Mouse (Mus musculus) right cerebral cortex, adult 18-20 months (tissue): ENCODE measurements at regions not wholly inside any gene's neighbourhood (a gene's known extent, or its start where the extent isn't known, plus 50 kb on each side); places are given as distances from the start of the nearest gene placed in this dataset.

Source experiments
- DNase-seq: peaks from one replicate; pipeline ENCODE4 v3.0.0; 2022; ENCODE audit warnings: mixed read lengths

DNA sequence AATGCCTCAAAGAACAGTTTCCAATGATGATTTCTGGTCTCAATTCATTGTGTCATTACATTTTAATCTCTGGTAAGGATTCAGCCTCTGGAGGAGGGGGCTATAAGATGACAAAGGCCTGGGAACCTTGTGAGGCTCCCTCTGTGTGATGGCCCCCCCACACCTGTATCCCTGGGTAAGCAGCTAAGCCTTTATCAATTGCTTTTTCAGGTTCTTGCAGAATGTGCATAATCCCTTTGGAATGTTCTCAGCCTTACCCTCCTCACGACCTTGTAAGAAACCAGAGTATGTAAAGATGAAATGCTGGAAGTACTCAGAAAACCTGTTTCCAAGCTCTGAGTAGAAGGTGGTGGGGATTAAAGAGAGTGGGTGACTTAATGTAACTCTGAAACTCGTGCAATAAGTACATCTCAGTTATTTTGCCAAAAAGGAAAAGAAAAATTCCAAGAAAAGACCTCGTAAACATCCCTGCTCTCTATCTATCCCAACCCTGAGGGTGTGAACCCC, 446.7 kb upstream of the Mctp2 start:
- DNase-seq = no peak

DNA sequence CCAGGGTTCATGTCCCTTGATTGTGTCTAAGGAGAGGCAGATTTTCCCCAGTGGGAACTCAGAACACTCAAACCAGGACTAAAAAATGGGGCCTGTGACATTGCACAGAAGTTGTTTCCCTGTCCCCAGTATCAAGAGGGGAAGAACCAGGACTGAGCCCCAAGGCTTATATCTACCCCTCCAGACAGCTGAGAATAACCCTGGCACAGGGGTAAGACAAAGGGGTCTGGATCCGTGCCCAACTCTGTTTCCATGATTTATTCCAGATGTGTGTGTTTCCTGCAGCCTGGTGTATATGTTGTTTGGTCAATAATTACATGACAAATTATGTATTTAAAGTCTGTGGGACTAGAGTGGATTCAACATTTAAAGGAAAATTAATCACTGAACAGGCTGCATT, 456.3 kb upstream of the Mctp2 start:
- DNase-seq = no peak

DNA sequence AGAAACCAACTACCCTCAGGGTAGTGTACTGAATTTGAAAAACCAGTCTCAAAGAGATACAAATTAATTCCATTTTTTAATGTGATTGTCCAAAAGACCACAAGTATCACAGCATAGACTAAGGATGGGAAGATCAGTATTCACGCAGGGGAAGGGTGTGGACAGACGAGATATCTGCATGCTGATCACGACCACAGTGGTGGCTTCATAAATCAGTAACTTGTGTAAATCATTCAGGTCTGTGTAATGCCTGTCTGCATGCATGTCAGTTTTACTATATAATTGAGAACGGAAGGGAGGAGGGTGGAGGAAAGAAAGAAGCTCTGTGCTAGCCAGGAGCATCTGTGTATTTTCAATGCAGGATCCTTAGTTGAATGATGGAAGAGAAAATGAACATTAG, 462.3 kb upstream of the Mctp2 start:
- no peak for DNase-seq

DNA sequence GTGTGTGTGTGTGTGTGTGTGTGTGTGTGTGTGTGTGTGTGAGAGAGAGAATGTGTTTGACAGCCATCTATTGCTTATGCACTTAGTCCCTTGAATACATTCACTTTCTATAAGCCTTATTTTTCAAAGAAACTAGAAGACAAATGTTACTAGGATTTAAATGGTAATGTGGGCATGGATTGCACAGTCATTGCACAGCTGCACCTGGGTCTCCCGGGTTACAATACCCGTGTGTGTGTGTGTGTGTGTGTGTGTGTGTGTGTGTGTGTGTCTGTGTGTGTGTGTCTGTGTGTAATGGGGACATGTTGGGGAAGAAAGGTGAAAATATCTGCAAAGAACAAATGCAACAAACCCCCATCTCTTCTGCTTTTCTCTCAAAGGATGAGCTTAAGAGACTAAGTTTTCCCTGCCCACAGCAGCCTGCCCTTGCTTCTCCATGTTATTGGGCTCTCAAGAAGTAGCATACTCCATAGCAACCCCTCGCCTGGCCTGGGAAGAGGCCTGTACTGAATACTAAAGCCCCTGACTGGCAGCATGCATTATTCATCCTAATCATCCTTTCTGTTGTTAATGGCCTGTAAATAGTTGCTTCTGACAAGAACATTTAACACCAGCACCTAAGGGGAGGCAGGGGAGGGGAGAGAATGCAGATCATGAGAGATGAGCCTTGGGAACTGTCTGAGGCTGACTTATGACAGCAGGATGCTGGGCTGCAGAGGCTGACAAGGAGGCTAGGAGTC, 467.8 kb upstream of the Mctp2 start:
- DNase-seq = no peak

DNA sequence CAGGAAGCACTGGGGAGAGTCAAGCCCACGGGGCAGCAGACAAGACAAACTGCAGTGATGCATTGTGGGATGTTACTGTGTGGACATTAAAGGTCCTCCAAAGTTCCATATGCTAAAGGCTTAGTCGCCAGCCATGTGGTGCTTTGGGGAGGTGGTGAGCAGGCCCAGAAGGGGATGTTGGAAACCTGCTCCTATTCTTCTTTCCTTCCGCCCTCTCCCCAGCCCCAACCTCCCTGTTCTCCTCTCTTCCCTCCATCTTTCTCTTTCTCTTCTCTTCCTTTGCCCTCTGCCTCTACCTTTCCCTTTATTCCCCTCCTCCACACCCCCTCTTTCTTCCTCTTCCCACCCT, 468.3 kb upstream of the Mctp2 start:
- no peak for DNase-seq

DNA sequence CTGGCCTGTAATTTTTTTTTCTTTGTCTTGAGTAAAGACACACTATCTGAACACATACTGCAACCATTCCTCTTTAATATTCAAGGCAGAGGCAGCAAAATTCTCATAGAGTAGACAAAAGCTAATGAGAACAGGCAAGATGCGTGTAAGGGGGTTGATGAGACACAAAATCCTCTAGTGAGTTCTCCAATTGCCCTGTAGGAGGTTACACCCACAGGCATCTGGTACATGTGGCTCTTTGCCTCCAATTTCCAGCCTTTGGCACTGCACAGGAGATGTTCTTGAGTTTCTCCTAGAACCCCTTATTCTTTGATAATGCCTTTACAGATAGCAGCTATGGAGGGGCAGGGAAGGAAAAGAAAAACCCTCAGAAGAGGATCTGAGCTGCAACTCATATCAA, 480.9 kb upstream of the Mctp2 start:
- peak; percentile 17 for DNase-seq

DNA sequence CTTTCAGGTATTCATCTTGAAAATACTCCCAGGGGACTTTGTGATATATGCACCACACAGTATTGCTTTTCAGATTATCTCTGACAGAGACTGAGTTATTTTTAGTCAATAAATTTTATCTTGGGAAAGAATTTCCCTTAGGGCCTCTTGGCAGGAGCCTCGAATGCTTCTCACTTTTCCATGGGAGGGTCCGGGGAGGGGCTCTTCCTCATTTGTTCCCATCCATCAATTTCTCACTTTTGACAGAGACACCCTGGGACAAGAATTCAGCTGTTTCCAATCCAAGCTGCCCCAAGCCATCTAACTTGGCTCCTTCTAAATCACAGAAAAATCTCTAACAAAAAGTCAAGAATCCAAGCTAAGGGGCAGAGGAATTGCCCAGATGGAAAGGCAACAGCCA, 481.9 kb upstream of the Mctp2 start:
- no peak for DNase-seq

DNA sequence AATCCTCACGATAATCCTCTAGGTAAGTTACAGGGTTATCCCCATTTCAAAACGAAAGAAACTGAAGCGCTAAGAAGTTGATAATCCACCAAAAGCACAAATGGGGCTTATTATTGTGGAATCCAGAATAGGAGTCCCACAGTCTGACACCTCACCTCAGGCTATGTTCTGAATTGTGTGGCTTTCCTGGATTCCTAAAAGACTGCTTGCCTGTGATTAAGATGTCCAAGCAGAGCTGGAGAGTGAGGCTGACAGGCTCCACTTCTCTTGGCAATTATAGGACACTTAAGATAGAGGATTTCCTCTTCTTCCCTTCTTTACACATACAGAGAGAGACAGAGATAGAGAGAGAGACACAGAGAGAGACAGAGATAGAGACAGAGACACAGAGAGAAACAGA, 515.7 kb upstream of the Mctp2 start:
- DNase-seq = no peak

DNA sequence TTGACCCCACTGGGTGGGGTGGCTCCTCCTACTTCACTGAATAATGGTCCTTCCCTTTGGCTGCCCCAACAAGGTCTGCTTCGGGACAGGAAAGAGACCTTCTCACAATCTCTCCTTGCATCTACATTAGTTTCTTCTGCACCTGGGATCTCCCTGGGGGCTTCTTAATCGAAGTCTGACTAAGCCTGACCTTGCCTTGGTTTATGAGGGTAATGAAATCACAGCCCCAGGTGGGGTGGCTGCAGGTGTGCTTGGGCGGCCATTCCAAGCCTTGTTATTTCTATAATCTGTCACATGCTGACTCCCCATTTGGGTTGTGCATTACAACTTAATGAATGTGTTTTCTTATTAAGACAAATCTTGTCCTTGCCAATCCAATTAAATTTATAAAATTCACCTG, 520.2 kb upstream of the Mctp2 start:
- no peak for DNase-seq

DNA sequence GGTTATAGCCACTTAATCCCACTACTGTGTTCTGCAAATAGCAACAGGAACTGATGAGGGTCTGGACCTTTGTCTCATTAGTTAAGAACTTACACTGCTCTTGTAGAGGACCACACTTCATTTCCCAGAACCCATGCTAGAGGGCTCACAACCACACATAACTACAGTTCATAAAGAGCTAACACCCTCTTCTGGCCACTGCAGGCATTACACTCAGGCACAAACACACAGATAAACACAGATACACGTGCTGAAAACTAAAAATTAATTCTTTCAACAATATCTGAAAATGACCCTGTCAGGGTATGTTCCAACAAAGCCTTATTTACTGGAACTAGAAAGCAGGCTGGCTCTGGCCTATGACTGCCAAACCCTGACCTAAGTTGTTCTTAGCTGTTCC, 529.0 kb upstream of the Mctp2 start:
- no peak for DNase-seq

DNA sequence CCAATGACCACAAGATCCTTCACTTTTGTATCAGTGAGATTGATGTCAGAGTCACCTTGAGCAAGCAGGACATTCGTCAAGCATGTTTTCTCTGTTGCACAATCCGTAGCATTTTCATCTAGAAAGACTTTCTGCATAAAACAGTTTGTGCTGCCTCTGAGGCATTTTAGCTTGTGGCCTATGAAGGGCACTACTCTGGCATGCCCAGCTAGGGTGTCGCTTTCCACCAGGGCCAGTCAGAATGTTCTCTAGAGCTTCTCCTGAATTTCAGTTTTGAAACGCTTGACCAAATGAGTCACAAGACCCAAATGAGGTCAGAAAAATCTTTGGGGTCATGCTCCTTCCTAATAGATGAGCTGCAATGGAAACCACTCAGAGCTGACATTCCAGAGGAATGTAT, 529.6 kb upstream of the Mctp2 start:
- no peak for DNase-seq

DNA sequence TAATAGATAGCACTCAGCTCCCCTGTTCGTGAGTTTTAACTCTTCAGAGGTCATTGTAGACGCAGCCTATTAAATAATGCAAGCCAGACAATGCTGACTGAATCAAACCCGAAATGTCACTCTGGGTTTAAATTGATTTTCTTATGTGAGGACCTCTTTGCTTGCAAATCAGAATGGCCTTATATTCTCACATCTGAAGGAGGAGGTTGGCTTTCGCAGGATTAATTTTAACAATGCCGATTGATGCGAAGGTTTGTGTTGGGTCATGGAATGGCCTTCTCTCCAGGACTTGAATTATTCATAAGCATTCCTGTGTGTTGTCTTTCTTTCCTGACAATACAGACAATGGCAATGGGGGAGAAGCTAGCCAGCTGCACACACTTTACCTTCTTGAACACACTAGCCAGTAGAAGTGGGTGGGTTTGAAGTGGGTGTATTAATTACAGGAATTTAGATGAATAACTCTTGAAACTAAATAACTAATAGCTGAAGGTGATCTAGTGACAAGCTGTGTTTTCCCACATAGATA, 530.1 kb upstream of the Mctp2 start:
- no peak for DNase-seq

DNA sequence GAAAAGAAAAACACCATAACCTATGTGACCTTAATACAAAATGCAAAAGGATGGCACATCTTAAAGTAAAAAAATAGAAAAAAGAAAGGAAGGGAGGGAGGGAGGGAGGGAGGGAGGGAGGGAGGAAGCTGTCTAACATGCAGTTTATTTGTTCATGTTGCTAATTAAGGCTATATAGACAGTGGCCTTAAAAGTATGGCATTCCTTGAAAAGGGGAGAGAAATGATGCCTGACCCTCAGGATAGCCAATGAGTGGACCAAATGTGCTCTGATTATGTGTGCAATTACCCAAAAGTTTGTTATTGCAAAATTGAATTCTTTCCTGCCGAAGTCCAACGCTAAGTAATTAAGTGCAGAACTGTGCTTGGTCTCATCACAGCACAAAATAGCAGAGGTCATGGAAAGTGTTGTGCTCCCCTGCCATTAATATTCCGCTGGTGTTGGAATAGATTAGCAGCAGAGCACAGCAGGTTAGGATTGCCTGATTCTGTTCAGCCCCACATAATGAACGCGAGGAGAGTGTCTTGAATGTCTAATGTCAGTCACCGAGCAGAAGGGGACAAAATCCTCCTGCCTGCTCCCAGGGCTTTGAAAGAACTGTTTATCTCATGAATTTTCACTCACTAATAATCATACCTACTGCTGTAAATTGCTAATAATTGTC, 531.7 kb upstream of the Mctp2 start:
- no peak for DNase-seq

DNA sequence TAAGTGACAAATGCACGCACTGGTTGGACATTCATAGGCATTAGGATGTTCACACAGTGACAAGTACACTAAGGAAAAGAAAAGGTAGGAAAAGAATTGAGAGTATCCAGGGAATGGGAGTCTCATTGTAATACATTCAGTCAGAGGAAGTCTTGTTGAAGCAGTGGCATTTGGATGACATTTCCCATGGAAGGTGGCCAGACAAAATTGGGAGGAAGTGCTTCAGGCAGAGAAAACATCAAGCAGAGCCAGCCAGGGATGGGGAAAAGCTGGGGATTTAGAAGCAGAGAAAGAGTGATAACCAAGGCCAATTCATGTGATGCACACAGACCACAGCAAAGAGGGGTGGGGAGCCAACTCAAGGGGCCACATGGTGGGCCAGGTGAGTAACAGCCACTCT, 524.0 kb upstream of the Rgma start:
- no peak for DNase-seq

DNA sequence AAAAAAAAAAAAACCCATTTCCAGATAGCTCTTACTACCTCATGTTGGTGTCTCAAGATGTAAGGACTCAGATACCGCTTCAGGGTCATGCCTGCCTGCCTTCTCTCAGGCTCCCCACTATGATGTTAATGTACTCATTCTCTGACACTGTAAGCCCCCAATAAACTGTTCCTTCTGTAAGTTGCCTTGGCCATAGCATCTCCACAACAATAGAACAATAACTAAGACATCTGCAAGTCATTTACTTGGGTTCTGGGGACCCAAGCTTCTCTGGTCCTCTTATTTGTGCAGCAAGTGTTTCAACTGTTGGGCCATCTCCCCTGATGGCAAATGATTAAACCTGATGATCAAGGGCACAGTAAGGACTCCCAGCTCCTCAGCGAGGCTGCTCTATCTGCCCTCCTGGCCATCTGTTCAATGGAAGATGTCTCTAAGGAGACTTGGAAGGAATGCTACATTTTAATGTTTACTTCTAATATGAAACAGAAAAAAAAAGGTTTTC, 520.8 kb upstream of the Rgma start:
- DNase-seq = no peak

DNA sequence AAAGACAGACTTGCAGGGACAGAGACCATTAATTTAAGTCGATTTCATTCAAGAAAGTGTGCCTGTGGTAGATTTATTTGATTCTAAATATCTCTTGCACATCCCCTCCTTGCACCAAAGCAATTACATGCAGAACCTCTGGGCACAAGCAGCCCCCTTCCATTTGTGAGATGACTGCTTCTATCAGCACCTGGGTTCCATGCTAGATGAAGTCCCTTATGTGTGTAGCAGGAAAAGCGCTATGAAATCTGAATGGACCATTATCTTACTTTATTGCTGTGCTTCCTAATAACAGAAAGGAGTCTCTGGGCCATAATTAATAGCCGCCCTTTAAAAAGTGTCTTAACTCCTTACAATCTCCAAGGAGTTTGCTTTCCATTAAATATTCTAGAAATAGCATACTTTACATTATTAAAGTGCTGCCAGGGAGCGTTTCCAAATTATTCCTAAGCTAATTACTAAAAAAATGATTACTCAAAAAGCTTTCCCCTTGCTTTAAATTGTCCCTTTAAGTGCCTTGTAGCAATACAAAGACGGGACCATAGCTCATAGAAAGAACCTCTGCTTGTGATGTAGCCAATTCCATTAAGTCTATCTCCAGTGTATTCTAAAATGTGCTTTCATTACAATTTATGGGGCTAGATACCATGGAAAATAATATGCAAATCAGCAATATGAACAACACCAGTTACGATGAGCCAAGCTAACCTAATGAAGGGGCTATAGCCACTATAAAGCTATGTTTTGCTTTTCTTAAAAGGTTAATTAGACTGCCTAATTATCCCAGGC, 508.1 kb upstream of the Rgma start:
- DNase-seq = no peak

DNA sequence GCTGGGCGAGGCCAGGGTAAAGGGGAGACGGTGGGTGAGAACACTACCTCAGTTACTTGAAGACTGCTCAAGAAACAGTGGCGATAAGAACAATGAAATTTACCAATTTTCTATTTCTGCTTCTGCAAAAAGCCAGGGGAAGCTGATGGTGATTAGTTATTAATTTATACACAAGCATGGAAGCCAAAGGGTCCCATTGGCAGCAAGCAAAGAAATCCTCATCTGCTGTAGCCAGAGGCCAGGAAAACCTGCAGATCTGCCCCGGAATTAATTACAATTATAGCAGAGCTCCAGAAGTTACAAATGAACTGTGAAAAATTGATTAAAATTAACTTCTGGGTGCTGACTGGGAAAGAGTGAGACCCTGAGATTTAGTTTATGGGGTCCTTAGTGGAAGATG, 506.2 kb upstream of the Rgma start:
- DNase-seq = no peak

DNA sequence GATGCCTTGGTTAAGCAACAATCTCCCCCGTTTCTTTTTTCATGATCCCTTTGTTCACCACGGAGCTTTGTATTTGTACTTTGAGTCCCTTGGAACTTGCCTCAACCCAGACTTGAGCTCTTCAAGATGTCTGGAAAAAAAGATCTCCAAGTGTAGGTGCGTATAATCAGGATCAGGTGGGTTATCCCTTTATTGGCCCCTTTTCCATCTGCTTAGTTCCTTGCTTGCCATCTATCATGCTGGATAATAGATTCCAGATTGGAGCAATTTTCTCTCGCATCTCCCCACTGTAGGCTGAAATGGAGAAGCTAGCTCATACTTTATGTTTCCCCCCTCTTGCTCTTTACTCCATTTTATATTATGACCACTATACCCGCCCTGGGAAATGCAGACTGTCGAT, 474.5 kb upstream of the Rgma start:
- DNase-seq = no peak

DNA sequence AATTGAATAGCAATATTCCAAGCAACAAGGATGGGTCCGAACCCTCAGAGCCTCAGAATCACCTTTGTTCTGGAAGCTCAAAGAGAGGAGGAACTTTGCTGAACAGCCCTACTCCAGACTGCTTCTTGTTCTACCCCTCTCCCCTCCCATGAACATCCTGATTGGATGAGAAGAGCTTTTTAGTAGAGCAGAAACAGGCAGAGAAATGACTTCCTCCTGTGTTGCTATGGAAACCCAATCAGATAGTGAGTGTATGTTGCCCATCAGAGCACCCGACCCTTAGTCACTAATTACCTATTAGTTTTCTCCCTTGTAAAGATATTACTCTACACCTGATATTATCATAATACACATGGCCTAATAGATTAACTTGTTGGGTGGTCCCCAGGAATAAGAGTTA, 469.4 kb upstream of the Rgma start:
- no peak for DNase-seq

DNA sequence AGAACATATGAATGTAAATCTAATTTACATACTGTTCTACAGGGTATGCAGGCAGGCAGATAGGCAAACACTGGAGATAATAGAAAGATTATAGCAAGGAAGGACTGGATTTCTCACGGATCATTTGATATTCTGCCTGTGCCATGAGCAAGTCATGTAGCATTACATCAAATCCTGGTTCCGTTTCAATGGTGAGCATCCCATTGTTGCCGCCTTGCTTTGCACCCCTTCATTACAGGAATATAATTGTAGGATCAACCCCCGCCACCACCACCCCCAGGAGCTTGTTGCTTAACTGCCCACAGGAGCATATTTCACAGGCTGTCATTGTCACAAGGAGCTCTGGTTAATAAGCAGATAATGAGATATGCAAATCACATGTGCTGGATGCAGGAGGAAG, 468.8 kb upstream of the Rgma start:
- no peak for DNase-seq

DNA sequence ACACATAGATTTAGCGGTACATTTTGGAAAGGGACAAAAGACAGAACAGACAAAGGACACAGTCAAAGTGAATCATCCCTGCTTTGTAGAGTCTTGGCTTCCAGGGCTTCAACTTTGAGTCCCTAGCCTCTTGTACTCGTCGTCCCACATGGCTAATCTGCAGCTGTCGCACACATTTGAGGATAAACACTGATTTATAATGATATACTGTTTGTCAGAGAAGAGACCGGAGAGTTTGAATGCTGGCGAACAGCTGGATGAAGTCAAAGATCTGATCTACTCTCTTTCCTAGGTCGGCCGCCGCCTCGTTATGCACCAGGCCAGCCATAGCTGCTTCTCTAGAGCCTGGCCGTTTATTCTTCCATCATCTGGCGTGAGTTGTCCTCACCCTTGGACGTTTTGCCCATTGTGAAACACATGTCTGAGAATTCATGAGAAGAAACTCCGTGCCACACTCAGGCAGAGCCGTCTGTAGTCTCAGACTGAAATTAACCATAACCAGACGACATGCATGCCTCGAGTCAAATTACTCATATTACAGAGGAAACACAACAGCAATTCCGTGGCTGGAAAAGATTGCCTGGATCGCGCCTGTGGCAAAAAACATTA, 448.4 kb upstream of the Rgma start:
- DNase-seq = no peak

DNA sequence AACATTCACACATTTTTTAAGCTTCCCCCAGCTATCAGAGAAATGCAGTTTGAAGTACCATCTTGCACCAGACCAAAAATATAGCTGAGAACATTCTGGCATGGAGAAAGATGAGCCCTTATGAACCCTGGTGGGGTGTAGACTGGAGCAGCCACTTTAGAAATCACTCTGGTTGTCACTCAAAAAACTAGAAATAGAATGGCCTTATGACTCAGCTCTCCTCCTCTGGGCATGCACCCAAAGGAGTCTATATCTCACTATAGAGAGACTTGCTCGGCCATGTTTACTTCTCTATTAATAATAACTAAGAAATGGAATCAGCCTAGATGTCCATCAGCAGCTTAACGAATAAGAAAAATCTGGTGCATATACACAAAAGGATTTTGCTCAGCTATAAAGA, 436.5 kb upstream of the Rgma start:
- no peak for DNase-seq

DNA sequence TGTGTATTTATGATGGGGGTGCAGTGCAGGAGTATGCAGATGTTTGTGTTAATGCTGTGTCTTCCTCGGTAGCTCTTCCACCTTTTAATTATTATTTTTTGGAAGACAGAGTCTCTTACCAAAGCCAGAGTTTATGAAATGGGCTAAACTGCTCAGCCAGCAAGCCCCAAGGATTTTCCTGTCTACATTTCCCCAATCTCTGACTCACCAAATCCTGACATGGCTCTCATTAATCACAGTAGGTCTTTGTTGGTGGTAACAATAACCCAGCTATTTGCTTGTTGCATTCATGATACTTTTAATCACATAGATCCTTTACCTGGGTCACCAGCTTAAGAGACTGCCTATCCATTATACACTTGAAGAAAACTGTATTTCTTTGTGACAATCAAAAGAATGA, 427.8 kb upstream of the Rgma start:
- no peak for DNase-seq
